Mouse (Mus musculus) megakaryocyte, embryonic 14.5 days (primary cell): ENCODE results near the gene Gm43951. TPM values are rescaled to one million over a fixed set of nuclear protein-coding genes. Genes with fewer than 3 reads are reported as not detected.

Experiments used
- H3K27me3 ChIP-seq: replicated peaks from 2 replicates; pipeline ENCODE3; 2012; ENCODE audit warnings: inconsistent platforms
- H3K36me3 ChIP-seq: replicated peaks from 2 replicates; pipeline ENCODE3; 2012; ENCODE audit warnings: low read length, inconsistent platforms, mixed read lengths
- H3K4me1 ChIP-seq: 2 replicates; pipeline ENCODE4 v1.6.1; 2012; ENCODE audit warnings: inconsistent platforms
- H3K4me3 ChIP-seq: replicated peaks from 2 replicates; pipeline ENCODE3; 2012; ENCODE audit warnings: moderate library complexity, mild to moderate bottlenecking, inconsistent platforms
- H3K9me3 ChIP-seq: 2 replicates; pipeline ENCODE4 v1.6.1; 2012; ENCODE audit warnings: inconsistent platforms
- FLI1 ChIP-seq: IDR thresholded peaks from 2 replicates; pipeline ENCODE4 v1.6.1; 2012; ENCODE audit warnings: low read length, inconsistent platforms, mixed read lengths
- GATA1 ChIP-seq: IDR thresholded peaks from 3 replicates; pipeline ENCODE4 v1.6.1; 2012; ENCODE audit warnings: mixed read lengths, low read length, inconsistent platforms, borderline replicate concordance
- polyA plus RNA-seq: library from polyadenylated mRNA; stranded (reverse); fragments of >175 nt; gene quantifications from 2 replicates; pipeline ENCODE4 v1.2.3, GENCODE M21; 2012; ENCODE audit warnings: low replicate concordance; ENCODE audit not compliant: insufficient read depth

Gene Gm43951
- not detected in 2 replicates for polyA plus RNA-seq

GRCm38 (mm10) chr11:72206341-72207203 lies at the start of gene Gm43951:
Gene Gm43951 (minus strand): TSS chr11:72206840.
- TF ChIP-seq GATA1 (no peak), FLI1 (no peak)
- Histone ChIP-seq H3K27me3 (no peaks in the 10 kb centered on the region), H3K4me1 (peaks cover 40% of the 10 kb centered on the region), H3K36me3 (peaks cover 39% of the 10 kb centered on the region), H3K4me3 (peak within 1 kb of the TSS; percentile 96), H3K9me3 (no peaks in the 10 kb centered on the region)

GRCm38 (mm10) chr11:72256441-72256840 lies 49.8 kb upstream of the Gm43951 start:
- Histone ChIP-seq H3K4me3 (no peak overlapping the region), H3K27me3 (peaks cover 66% of the 10 kb centered on the region), H3K4me1 (no peaks in the 10 kb centered on the region), H3K9me3 (no peaks in the 10 kb centered on the region), H3K36me3 (no peaks in the 10 kb centered on the region)
- TF ChIP-seq GATA1 (no peak), FLI1 (no peak)

- Histone ChIP-seq H3K4me3 (no peak overlapping the region), H3K4me1 (no peaks in the 10 kb centered on the region), H3K36me3 (no peaks in the 10 kb centered on the region), H3K27me3 (peaks cover 63% of the 10 kb centered on the region), H3K9me3 (no peaks in the 10 kb centered on the region)
- TF ChIP-seq GATA1, result no peak
- TF ChIP-seq FLI1, result no peak
Observed at GRCm38 (mm10) chr11:72255629-72256028, 49.0 kb upstream of the Gm43951 start.

- peaks cover 50% of the 10 kb centered on the region for H3K27me3 ChIP-seq
- no peaks in the 10 kb centered on the region for H3K4me1 ChIP-seq
- TF ChIP-seq GATA1 (no peak), FLI1 (no peak)
- no peak overlapping the region for H3K4me3 ChIP-seq
- no peaks in the 10 kb centered on the region for H3K9me3 ChIP-seq
- H3K36me3 ChIP-seq, result no peaks in the 10 kb centered on the region
Observed at GRCm38 (mm10) chr11:72245196-72245753, 38.6 kb upstream of the Gm43951 start.

GRCm38 (mm10) chr11:72240062-72240860 lies 33.6 kb upstream of the Gm43951 start:
- no peak for TF ChIP-seq FLI1
- no peak for TF ChIP-seq GATA1
- Histone ChIP-seq H3K9me3 (no peaks in the 10 kb centered on the region), H3K27me3 (peaks cover 38% of the 10 kb centered on the region), H3K4me3 (no peak overlapping the region), H3K36me3 (no peaks in the 10 kb centered on the region), H3K4me1 (no peaks in the 10 kb centered on the region)

GRCm38 (mm10) chr11:72234013-72234412 lies 27.4 kb upstream of the Gm43951 start:
- Histone ChIP-seq H3K9me3 (no peaks in the 10 kb centered on the region), H3K27me3 (peaks cover 43% of the 10 kb centered on the region), H3K36me3 (no peaks in the 10 kb centered on the region), H3K4me3 (no peak overlapping the region), H3K4me1 (no peaks in the 10 kb centered on the region)
- TF ChIP-seq GATA1 (no peak), FLI1 (no peak)

- no peak for TF ChIP-seq FLI1
- no peak for TF ChIP-seq GATA1
- Histone ChIP-seq H3K36me3 (no peaks in the 10 kb centered on the region), H3K27me3 (peaks cover 49% of the 10 kb centered on the region), H3K9me3 (no peaks in the 10 kb centered on the region), H3K4me1 (no peaks in the 10 kb centered on the region), H3K4me3 (no peak overlapping the region)
Observed at GRCm38 (mm10) chr11:72232991-72233390, 26.4 kb upstream of the Gm43951 start.

GRCm38 (mm10) chr11:72232068-72232467 lies 25.4 kb upstream of the Gm43951 start:
- no peaks in the 10 kb centered on the region for H3K36me3 ChIP-seq
- H3K4me1 ChIP-seq, result no peaks in the 10 kb centered on the region
- no peaks in the 10 kb centered on the region for H3K9me3 ChIP-seq
- H3K27me3 ChIP-seq, result peaks cover 56% of the 10 kb centered on the region
- TF ChIP-seq FLI1, result no peak
- TF ChIP-seq GATA1, result no peak
- H3K4me3 ChIP-seq, result no peak overlapping the region

- peaks cover 61% of the 10 kb centered on the region for H3K27me3 ChIP-seq
- TF ChIP-seq FLI1 (no peak), GATA1 (no peak)
Observed at GRCm38 (mm10) chr11:72228513-72228912, 21.9 kb upstream of the Gm43951 start.

More at GRCm38 (mm10) chr11:72228513-72228912, 21.9 kb upstream of the Gm43951 start:
- Histone ChIP-seq H3K36me3 (no peaks in the 10 kb centered on the region), H3K9me3 (no peaks in the 10 kb centered on the region), H3K4me1 (peaks cover 6% of the 10 kb centered on the region; the same call in 1 of the 2 replicates), H3K4me3 (no peak overlapping the region)
